Mouse (Mus musculus) mouse embryonic stem cell (cell line): ENCODE measurements around the gene Olfr389.

Source experiments
- in situ Hi-C, 2 experiments: fragments of 300-500 bp; cut with MboI; formaldehyde crosslinking; loops; 1 replicate in 1 of 2; 3 replicates in 1 of 2; pipeline ENCODE4 v1.14.3; 2019 to 2020; ENCODE audit warnings: low sequenced_read_pairs in 2 of 2, low pct_unique_long_range_greater_than_20kb in 1 of 2, mixed read lengths in 1 of 2; ENCODE audit not compliant: unreplicated experiment in 1 of 2

Olfr389 gene

DNA sequence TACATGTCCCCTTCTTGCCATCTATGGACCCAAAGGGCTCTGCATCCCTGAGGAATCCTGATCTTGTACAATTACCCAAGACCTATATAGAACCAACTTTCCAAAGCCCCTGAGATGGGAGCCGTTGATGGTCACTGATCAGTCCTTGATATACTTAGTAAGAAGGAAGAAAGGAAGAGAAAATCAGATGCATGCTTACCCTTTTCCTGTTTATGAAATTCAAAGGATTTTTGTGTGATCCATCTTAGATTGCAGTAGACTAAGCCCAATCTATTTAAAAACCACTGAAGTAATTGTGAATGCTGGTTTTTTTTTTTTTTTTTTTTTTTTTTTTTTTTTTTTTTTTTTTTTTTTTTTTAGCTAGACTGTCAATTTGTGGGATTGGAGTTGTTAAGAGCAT, at the start of gene Olfr389:
Gene Olfr389, minus strand, starts transcription at position 101 of the 400 bp plus-strand sequence.
- in situ Hi-C loops: no loop called here

DNA sequence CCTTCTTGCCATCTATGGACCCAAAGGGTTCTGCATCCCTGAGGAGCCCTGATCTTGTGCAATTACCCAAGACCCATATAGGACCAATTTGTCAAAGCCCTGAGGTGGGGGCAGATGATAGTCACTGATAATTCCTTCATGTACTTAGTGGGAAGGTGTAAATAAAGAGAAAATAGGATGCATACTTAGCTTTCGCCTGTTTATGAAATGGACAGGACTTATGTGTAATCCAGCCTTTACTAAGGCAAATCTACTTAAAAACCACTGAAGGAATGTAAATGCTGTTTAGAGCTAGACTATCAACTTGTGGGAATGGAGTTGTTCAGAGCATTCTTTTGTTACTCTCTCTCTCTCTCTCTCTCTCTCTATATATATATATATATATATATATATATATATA, 36.4 kb upstream of the Olfr389 start, which contains the start of gene Olfr392:
Gene Olfr392, minus strand, starts transcription at position 101 of the 400 bp plus-strand sequence.
- in situ Hi-C loops: no loop called here

DNA sequence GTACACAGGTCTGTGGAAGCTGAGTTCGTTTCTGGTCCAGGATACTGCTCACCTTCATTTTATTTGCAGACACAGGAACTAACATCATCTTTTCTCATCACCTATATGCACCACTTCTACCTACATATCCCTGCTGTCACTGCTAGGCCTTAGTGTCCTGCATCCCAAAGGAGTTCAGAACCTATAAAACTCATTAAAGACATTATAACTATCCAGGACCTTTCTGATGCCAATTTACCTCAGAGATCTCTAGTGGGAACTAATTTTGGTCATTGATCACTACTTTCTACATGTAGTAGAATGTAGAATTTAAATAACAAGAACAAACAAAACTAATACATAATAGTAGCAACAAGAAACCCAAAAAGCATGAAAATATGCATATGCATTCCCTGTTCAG, 22.4 kb upstream of the Olfr389 start, which contains the start of gene Olfr391-ps:
Gene Olfr391-ps, minus strand, starts transcription at position 101 of the 400 bp plus-strand sequence.
- in situ Hi-C loops: no loop called here

DNA sequence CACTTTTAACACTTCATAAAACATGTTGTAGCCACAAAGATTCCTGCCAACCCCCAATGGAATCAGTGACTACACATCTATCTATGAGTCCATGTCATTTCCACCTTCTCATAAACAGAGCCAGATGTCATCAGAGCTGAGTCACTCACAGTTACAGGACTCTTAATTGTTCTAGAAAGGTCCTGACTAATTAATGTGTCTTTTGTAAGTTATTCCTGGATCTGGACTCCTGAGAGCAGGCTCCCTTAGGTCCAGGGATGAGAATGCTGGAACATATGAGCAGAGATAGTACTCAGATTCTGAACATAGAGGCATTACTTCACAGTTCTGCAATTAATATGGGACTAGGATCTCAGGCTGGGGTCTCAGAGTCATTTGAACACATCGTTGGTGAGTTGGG, 2.2 kb upstream of the Olfr389 start, which contains the start of gene Olfr390:
Gene Olfr390, plus strand, starts transcription at position 301 of the 400 bp plus-strand sequence.
- in situ Hi-C loops: no loop called here

DNA sequence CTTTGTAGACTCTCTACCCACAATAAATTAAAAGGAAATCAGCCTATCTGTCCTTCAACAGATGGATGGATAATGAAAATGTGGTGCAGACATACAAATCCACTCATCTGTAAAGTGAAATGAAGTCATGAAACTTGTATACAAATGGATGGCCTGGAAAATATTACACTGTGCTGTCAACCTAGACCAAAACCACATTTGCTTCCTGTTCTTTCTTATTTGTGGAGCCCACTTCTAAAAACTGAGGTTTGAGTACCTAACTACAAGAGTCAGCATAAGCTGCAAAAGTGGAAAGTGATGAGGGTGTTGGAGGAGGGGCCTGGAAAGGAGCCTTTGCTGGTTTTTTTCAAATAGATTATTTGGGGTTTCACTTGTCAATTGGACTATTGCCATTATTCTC, 21.4 kb downstream of the Olfr389 start:
- in situ Hi-C loops: no loop called here
